15 mouse cellular contexts compared by ENCODE assay signal in genomic region chr7:44916881-44917280, GRCm38 (mm10). TPM values are rescaled to one million over a fixed set of nuclear protein-coding genes. Genes with fewer than 3 reads are reported as not detected.
DNase-seq lines count a peak whose midpoint lies in the region; ATAC-seq and TF ChIP-seq lines count a peak whose summit lies in the region.
"Had no signal": no experiment of that assay in that cellular context is flagged by ENCODE, and none has a peak within 500 bp of the region (broad histone marks: within the 10 kb centered on the region; RNA-seq: fewer than 3 reads in every experiment).

No protein-coding gene starts in this region.

- no peaks in the 10 kb centered on the region for H3K27me3 ChIP-seq in hindbrain, embryonic 14.5 days (ENCODE audit: control insufficient read depth, insufficient read depth, low read length)
- no peaks in the 10 kb centered on the region for H3K27me3 ChIP-seq in hindbrain, embryonic 11.5 days (ENCODE audit: control insufficient read depth, insufficient read depth, low read length)
- H3K27me3 ChIP-seq: forebrain, embryonic 12.5 days; neural tube, embryonic 13.5 days had no signal

- 94% methylated on average over 4 of the region's 4 CpGs for WGBS in hindbrain, embryonic 14.5 days
- WGBS in hindbrain, embryonic 11.5 days, result 94% methylated on average over 4 of the region's 4 CpGs

- H3K9me3 ChIP-seq in hindbrain, embryonic 14.5 days (ENCODE audit: control insufficient read depth, low read length), result no peaks in the 10 kb centered on the region
- H3K9me3 ChIP-seq in hindbrain, embryonic 11.5 days (ENCODE audit: control insufficient read depth, low read length), result no peaks in the 10 kb centered on the region
- H3K9me3 ChIP-seq: forebrain, embryonic 12.5 days; neural tube, embryonic 13.5 days had no signal

- intact Hi-C loops in left cerebral cortex, adult 2 months (cut with DNase I), result no loop called here

- H3K27ac ChIP-seq in hindbrain, embryonic 14.5 days, result no peak overlapping the region
- no peak overlapping the region for H3K27ac ChIP-seq in hindbrain, embryonic 11.5 days (ENCODE audit: low read depth, low read length)
- peak overlapping the region; percentile 85; the same call in 1 of the 2 replicates for H3K27ac ChIP-seq in left cerebral cortex, adult 2 months
- H3K27ac ChIP-seq: kidney, postnatal 0 days; neural tube, embryonic 13.5 days had no signal

- no peak for DNase-seq in hindbrain, embryonic 14.5 days (ENCODE audit: low spot score)
- no peak for DNase-seq in hindbrain, embryonic 11.5 days (ENCODE audit: low spot score)
- no peak for DNase-seq in left cerebral cortex, adult 2 months (ENCODE audit: extremely low spot score in 1 of 2, low spot score in 2 of 2)
- DNase-seq in left cerebral cortex, adult 11 months (ENCODE audit: low spot score), result no peak
- peak; percentile 5 for DNase-seq in testis, postnatal 14 days (ENCODE audit: low spot score)
- DNase-seq in testis, postnatal 10 days (ENCODE audit: low spot score), result no peak
- no peak for DNase-seq in frontal cortex, adult 2 months (ENCODE audit: extremely low spot score in 1 of 2, low spot score in 1 of 2)
- DNase-seq: heart, postnatal 4 days; thymus, adult 2 months had no signal

- H3K4me1 ChIP-seq in hindbrain, embryonic 14.5 days (replicated peaks; ENCODE audit: control insufficient read depth, insufficient read depth, low read length), result no peaks in the 10 kb centered on the region
- H3K4me1 ChIP-seq in hindbrain, embryonic 11.5 days (replicated peaks; ENCODE audit: control insufficient read depth, insufficient read depth, low read length), result no peaks in the 10 kb centered on the region
- H3K4me1 ChIP-seq: forebrain, embryonic 12.5 days; neural tube, embryonic 13.5 days had no signal

- no peak overlapping the region for H3K4me3 ChIP-seq in hindbrain, embryonic 14.5 days (replicated peaks; ENCODE audit: low read length)
- H3K4me3 ChIP-seq in hindbrain, embryonic 11.5 days (ENCODE audit: low read depth, low read length), result no peak overlapping the region
- H3K4me3 ChIP-seq in left cerebral cortex, adult 2 months, result no peak overlapping the region
- H3K4me3 ChIP-seq: forebrain, embryonic 12.5 days; neural tube, embryonic 13.5 days had no signal

- no peak overlapping the region for H3K4me2 ChIP-seq in hindbrain, embryonic 14.5 days (replicated peaks)
- no peak overlapping the region for H3K4me2 ChIP-seq in hindbrain, embryonic 11.5 days (replicated peaks; ENCODE audit: low read depth, low read length)
- H3K4me2 ChIP-seq: forebrain, embryonic 12.5 days; neural tube, embryonic 13.5 days had no signal

- H3K36me3 ChIP-seq in hindbrain, embryonic 14.5 days (replicated peaks; ENCODE audit: control insufficient read depth, insufficient read depth), result peaks cover 64% of the 10 kb centered on the region
- 0 out of 2 replicates have a peak, but pooled peaks cover 5% of the 10 kb centered on the region for H3K36me3 ChIP-seq in hindbrain, embryonic 11.5 days (ENCODE audit: control insufficient read depth, insufficient read depth, low read length)

- no peak overlapping the region for H3K9ac ChIP-seq in hindbrain, embryonic 14.5 days
- H3K9ac ChIP-seq in hindbrain, embryonic 11.5 days (ENCODE audit: low read depth, low read length), result no peak overlapping the region
- H3K9ac ChIP-seq: forebrain, embryonic 12.5 days; neural tube, embryonic 13.5 days had no signal

- TF ChIP-seq CTCF in left cerebral cortex, adult 2 months (IDR thresholded peaks at IDR 0.05), result no peak

- ATAC-seq in hindbrain, embryonic 14.5 days (ENCODE audit: low FRiP score), result peak; percentile 47; the same call in 1 of the 2 replicates
- no peak for ATAC-seq in hindbrain, embryonic 11.5 days (ENCODE audit: low FRiP score)

RNA-seq across cellular contexts. Expression of gene Ap2a1, which starts 12.4 kb away (rescaled TPM):
- 123 and 135 TPM in 2 replicates for polyA plus RNA-seq in hindbrain, embryonic 14.5 days (2014; fragmentation: Nextera tagmentation; extraction: Ambion mirVana)
- polyA plus RNA-seq in hindbrain, embryonic 11.5 days (2014; fragmentation: Nextera tagmentation; extraction: Ambion mirVana), result 82.7 and 85.0 TPM in 2 replicates
- 100 to 1,000 TPM; 327 to 331 TPM for total RNA-seq in left cerebral cortex, adult 2 months (2021)
- polyA plus RNA-seq in frontal cortex, adult 2 months (2012; rRNA removed), result 216 and 254 TPM in 2 replicates

RNA-seq across cellular contexts. Expression of gene Fuz, which starts 21.0 kb away (rescaled TPM):
- 15.9 and 16.0 TPM in 2 replicates for polyA plus RNA-seq in hindbrain, embryonic 14.5 days (2014; fragmentation: Nextera tagmentation; extraction: Ambion mirVana)
- 13.9 and 18.7 TPM in 2 replicates for polyA plus RNA-seq in hindbrain, embryonic 11.5 days (2014; fragmentation: Nextera tagmentation; extraction: Ambion mirVana)
- total RNA-seq in left cerebral cortex, adult 2 months (2021), result 10 to 100 TPM; 23.4 to 24.1 TPM
- 30.4 and 32.4 TPM in 2 replicates for polyA plus RNA-seq in frontal cortex, adult 2 months (2012; rRNA removed)

RNA-seq across cellular contexts. Expression of gene Med25, which starts 24.4 kb away (rescaled TPM):
- 87.5 and 90.6 TPM in 2 replicates for polyA plus RNA-seq in hindbrain, embryonic 14.5 days (2014; fragmentation: Nextera tagmentation; extraction: Ambion mirVana)
- 72.7 and 76.2 TPM in 2 replicates for polyA plus RNA-seq in hindbrain, embryonic 11.5 days (2014; fragmentation: Nextera tagmentation; extraction: Ambion mirVana)
- 10 to 100 TPM; 96.1 to 98.5 TPM for total RNA-seq in left cerebral cortex, adult 2 months (2021)
- 123 and 130 TPM in 2 replicates for polyA plus RNA-seq in frontal cortex, adult 2 months (2012; rRNA removed)

RNA-seq across cellular contexts. Expression of gene Tsks, which starts 26.1 kb away (rescaled TPM):
- 0.14 and 0.33 TPM in 2 replicates for polyA plus RNA-seq in hindbrain, embryonic 14.5 days (2014; fragmentation: Nextera tagmentation; extraction: Ambion mirVana)
- polyA plus RNA-seq in hindbrain, embryonic 11.5 days (2014; fragmentation: Nextera tagmentation; extraction: Ambion mirVana), result 0.09 and 0.14 TPM in 2 replicates
- total RNA-seq in left cerebral cortex, adult 2 months (2021), result 1 to 10 TPM; 2.8 to 3.0 TPM
- 1.4 TPM in 2 replicates for polyA plus RNA-seq in frontal cortex, adult 2 months (2012; rRNA removed)
- total RNA-seq: heart, adult 18-20 months; heart, postnatal 4 days; megakaryocyte, adult 5-6 weeks; monocyte, adult 5-6 weeks had no signal

RNA-seq across cellular contexts. Expression of gene Ptov1, which starts 47.3 kb away (rescaled TPM):
- 430 and 454 TPM in 2 replicates for polyA plus RNA-seq in hindbrain, embryonic 14.5 days (2014; fragmentation: Nextera tagmentation; extraction: Ambion mirVana)
- 314 and 331 TPM in 2 replicates for polyA plus RNA-seq in hindbrain, embryonic 11.5 days (2014; fragmentation: Nextera tagmentation; extraction: Ambion mirVana)
- 100 to 1,000 TPM; 273 to 290 TPM for total RNA-seq in left cerebral cortex, adult 2 months (2021)
- 408 and 469 TPM in 2 replicates for polyA plus RNA-seq in frontal cortex, adult 2 months (2012; rRNA removed)
